Mouse (Mus musculus): Measurements from ENCODE around the gene Dnajb14. TPM values are rescaled to one million over a fixed set of nuclear protein-coding genes. Genes with fewer than 3 reads are reported as not detected.
"Not testable (repeated sequence)": the region's sequence is repeated elsewhere in the genome, so short reads cannot be mapped to it uniquely, and the experiment has no call there.

Dnajb14 gene
- polyA plus RNA-seq, 1 experiment from 2014 or later: 7.9 TPM

GRCm38 (mm10) chr3:137848354-137848753, 19.1 kb upstream of the Dnajb14 start:
- Histone ChIP-seq H3K4me1 (no peaks in the 10 kb centered on the region), H3K27me3 (replicated peaks; ENCODE audit: low read depth, poor library complexity, severe bottlenecking) (no peaks in the 10 kb centered on the region), H3K4me3 (no peak overlapping the region), H3K27ac (replicated peaks) (no peak overlapping the region), H3K9me3 (0 out of 2 replicates have a peak, but pooled peaks cover 2% of the 10 kb centered on the region), H3K36me3 (replicated peaks) (no peaks in the 10 kb centered on the region)
- WGBS: 92% methylated on average over 9 of the region's 9 CpGs
- DNase-seq (ENCODE audit: low spot score): no peak

- no peak for DNase-seq (ENCODE audit: low spot score)
- H3K4me3 ChIP-seq: no peak overlapping the region
- no peaks in the 10 kb centered on the region for H3K36me3 ChIP-seq (replicated peaks)
- H3K9me3 ChIP-seq: 0 out of 2 replicates have a peak, but pooled peaks cover 2% of the 10 kb centered on the region
- H3K27ac ChIP-seq (replicated peaks): no peak overlapping the region
- no peaks in the 10 kb centered on the region for H3K4me1 ChIP-seq
- WGBS: 92% methylated on average over 5 of the region's 5 CpGs
- no peaks in the 10 kb centered on the region for H3K27me3 ChIP-seq (replicated peaks; ENCODE audit: low read depth, poor library complexity, severe bottlenecking)
Measured at GRCm38 (mm10) chr3:137849697-137850096, 17.8 kb upstream of the Dnajb14 start.

- H3K4me3 ChIP-seq: no peak overlapping the region
- H3K4me1 ChIP-seq: no peaks in the 10 kb centered on the region
- no peak overlapping the region for H3K27ac ChIP-seq (replicated peaks)
- H3K9me3 ChIP-seq: 0 out of 2 replicates have a peak, but pooled peaks cover 2% of the 10 kb centered on the region
- H3K27me3 ChIP-seq (replicated peaks; ENCODE audit: low read depth, poor library complexity, severe bottlenecking): no peaks in the 10 kb centered on the region
- WGBS: 93% methylated on average over 2 of the region's 2 CpGs
- H3K36me3 ChIP-seq (replicated peaks): no peaks in the 10 kb centered on the region
- DNase-seq (ENCODE audit: low spot score): no peak
Measured at GRCm38 (mm10) chr3:137851196-137851595, 16.3 kb upstream of the Dnajb14 start.

- H3K27me3 ChIP-seq (replicated peaks; ENCODE audit: low read depth, poor library complexity, severe bottlenecking); H3K4me3 ChIP-seq; H3K36me3 ChIP-seq (replicated peaks); DNase-seq (ENCODE audit: low spot score); H3K9me3 ChIP-seq; H3K27ac ChIP-seq (replicated peaks); H3K4me1 ChIP-seq: not testable (repeated sequence)
- WGBS: 92% methylated on average over 1 of the region's 1 CpGs
Measured at GRCm38 (mm10) chr3:137853011-137853410, 14.5 kb upstream of the Dnajb14 start.

- H3K4me1 ChIP-seq: no peaks in the 10 kb centered on the region
- H3K4me3 ChIP-seq: no peak overlapping the region
- no peaks in the 10 kb centered on the region for H3K36me3 ChIP-seq (replicated peaks)
- WGBS: 82% methylated on average over 3 of the region's 3 CpGs
- H3K27ac ChIP-seq (replicated peaks): no peak overlapping the region
- DNase-seq (ENCODE audit: low spot score): no peak
- H3K27me3 ChIP-seq (replicated peaks; ENCODE audit: low read depth, poor library complexity, severe bottlenecking): no peaks in the 10 kb centered on the region
- H3K9me3 ChIP-seq: 0 out of 2 replicates have a peak, but pooled peaks cover 2% of the 10 kb centered on the region
Measured at GRCm38 (mm10) chr3:137855328-137855727, 12.1 kb upstream of the Dnajb14 start.

GRCm38 (mm10) chr3:137856061-137856460, 11.4 kb upstream of the Dnajb14 start:
- DNase-seq (ENCODE audit: low spot score): no peak
- Histone ChIP-seq H3K9me3 (0 out of 2 replicates have a peak, but pooled peaks cover 2% of the 10 kb centered on the region), H3K4me1 (no peaks in the 10 kb centered on the region), H3K36me3 (replicated peaks) (no peaks in the 10 kb centered on the region), H3K4me3 (no peak overlapping the region), H3K27me3 (replicated peaks; ENCODE audit: low read depth, poor library complexity, severe bottlenecking) (no peaks in the 10 kb centered on the region), H3K27ac (replicated peaks) (no peak overlapping the region)
- WGBS: 84% methylated on average over 7 of the region's 7 CpGs

GRCm38 (mm10) chr3:137860394-137861170, 6.9 kb upstream of the Dnajb14 start:
- 82% methylated on average over 8 of the region's 8 CpGs for WGBS
- Histone ChIP-seq H3K27me3 (replicated peaks; ENCODE audit: low read depth, poor library complexity, severe bottlenecking) (no peaks in the 10 kb centered on the region), H3K4me1 (peaks cover 5% of the 10 kb centered on the region; the same call in 1 of the 2 replicates), H3K27ac (replicated peaks) (no peak overlapping the region), H3K9me3 (no peaks in the 10 kb centered on the region), H3K36me3 (replicated peaks) (no peaks in the 10 kb centered on the region), H3K4me3 (no peak overlapping the region)
- DNase-seq (ENCODE audit: low spot score): no peak

- Histone ChIP-seq H3K4me1 (peaks cover 8% of the 10 kb centered on the region; the same call in 1 of the 2 replicates), H3K4me3 (no peak overlapping the region), H3K27me3 (replicated peaks; ENCODE audit: low read depth, poor library complexity, severe bottlenecking) (no peaks in the 10 kb centered on the region), H3K36me3 (replicated peaks) (peaks cover 5% of the 10 kb centered on the region), H3K9me3 (no peaks in the 10 kb centered on the region), H3K27ac (replicated peaks) (no peak overlapping the region)
- no peak for DNase-seq (ENCODE audit: low spot score)
- 92% methylated on average over 4 of the region's 4 CpGs for WGBS
Measured at GRCm38 (mm10) chr3:137861436-137861835, 6.0 kb upstream of the Dnajb14 start.

GRCm38 (mm10) chr3:137862600-137862999, 4.9 kb upstream of the Dnajb14 start:
- no peaks in the 10 kb centered on the region for H3K9me3 ChIP-seq
- 92% methylated on average over 3 of the region's 3 CpGs for WGBS
- no peak for DNase-seq (ENCODE audit: low spot score)
- H3K4me1 ChIP-seq: peaks cover 17% of the 10 kb centered on the region
- H3K27ac ChIP-seq (replicated peaks): no peak overlapping the region
- peaks cover 12% of the 10 kb centered on the region for H3K36me3 ChIP-seq (replicated peaks)
- no peak overlapping the region for H3K4me3 ChIP-seq
- H3K27me3 ChIP-seq (replicated peaks; ENCODE audit: low read depth, poor library complexity, severe bottlenecking): no peaks in the 10 kb centered on the region

GRCm38 (mm10) chr3:137863330-137864123, 3.9 kb upstream of the Dnajb14 start:
- Histone ChIP-seq H3K4me3 (peak overlapping the region; percentile 89), H3K36me3 (replicated peaks) (peaks cover 12% of the 10 kb centered on the region), H3K27me3 (replicated peaks; ENCODE audit: low read depth, poor library complexity, severe bottlenecking) (no peaks in the 10 kb centered on the region), H3K9me3 (no peaks in the 10 kb centered on the region), H3K4me1 (peaks cover 20% of the 10 kb centered on the region), H3K27ac (replicated peaks) (peak overlapping the region; percentile 99)
- 38% methylated on average over 22 of the region's 22 CpGs for WGBS
- DNase-seq (ENCODE audit: low spot score): no peak

GRCm38 (mm10) chr3:137864124-137864987, 3.1 kb upstream of the Dnajb14 start, which contains the start of gene H2afz:
Gene H2afz, plus strand, starts transcription at chr3:137864487.
- DNase-seq (ENCODE audit: low spot score): peak; percentile 99
- H3K36me3 ChIP-seq (replicated peaks): peaks cover 12% of the 10 kb centered on the region
- H3K27ac ChIP-seq (replicated peaks): peak within 1 kb of the TSS; percentile 99
- peak within 1 kb of the TSS; percentile 89 for H3K4me3 ChIP-seq
- peaks cover 22% of the 10 kb centered on the region for H3K4me1 ChIP-seq
- no peaks in the 10 kb centered on the region for H3K27me3 ChIP-seq (replicated peaks; ENCODE audit: low read depth, poor library complexity, severe bottlenecking)
- no peaks in the 10 kb centered on the region for H3K9me3 ChIP-seq
- 3% methylated on average over 108 of the region's 115 CpGs for WGBS

Measured in embryonic facial prominence, embryonic 10.5 days (tissue).